Mouse (Mus musculus) testis, adult 2 months (tissue): ENCODE results near the gene Nolc1. TPM values are rescaled to one million over a fixed set of nuclear protein-coding genes. Genes with fewer than 3 reads are reported as not detected.

Experiments
- H3K27ac ChIP-seq: fragments of 200-500 bp; 2 replicates; pipeline ENCODE4 v1.5.1; 2012; ENCODE audit warnings: low read depth, low read length; ENCODE audit not compliant: control insufficient read depth, insufficient read depth
- H3K27me3 ChIP-seq: fragments of 200-500 bp; 2 replicates; pipeline ENCODE4 v1.6.1; 2012; ENCODE audit warnings: mild to moderate bottlenecking, low read length, moderate library complexity; ENCODE audit not compliant: control insufficient read depth, insufficient read depth
- H3K36me3 ChIP-seq: fragments of 200-500 bp; 2 replicates; pipeline ENCODE4 v1.6.1; 2012; ENCODE audit warnings: mild to moderate bottlenecking, low read length; ENCODE audit not compliant: control insufficient read depth, insufficient read depth
- H3K4me1 ChIP-seq: fragments of 200-500 bp; 2 replicates; pipeline ENCODE4 v1.6.1; 2012; ENCODE audit warnings: low read length; ENCODE audit not compliant: control insufficient read depth, insufficient read depth
- H3K4me3 ChIP-seq: fragments of 200-500 bp; 2 replicates; pipeline ENCODE4 v1.5.1; 2012; ENCODE audit warnings: low read depth, mild to moderate bottlenecking, low read length, moderate library complexity, mixed read lengths; ENCODE audit not compliant: control insufficient read depth
- CTCF ChIP-seq: fragments of 200-500 bp; IDR thresholded peaks from 2 replicates; pipeline ENCODE4 v1.5.1; 2012; ENCODE audit warnings: low read depth, mild to moderate bottlenecking, inconsistent platforms, low read length, moderate library complexity; ENCODE audit not compliant: control insufficient read depth, insufficient read depth, insufficient replicate concordance
- POLR2A ChIP-seq: fragments of 200-500 bp; IDR thresholded peaks from 2 replicates; pipeline ENCODE4 v1.6.1; 2012; ENCODE audit warnings: low read depth, mild to moderate bottlenecking, inconsistent platforms, low read length, moderate library complexity; ENCODE audit not compliant: control insufficient read depth
- polyA plus RNA-seq: library from polyadenylated mRNA; depleted of rRNA; stranded (reverse); fragments of >200 nt; gene quantifications from 2 replicates; pipeline ENCODE4 v1.2.3, GENCODE M21; 2012

Nolc1 gene
- polyA plus RNA-seq, 1 experiment = 10.8 TPM

DNA sequence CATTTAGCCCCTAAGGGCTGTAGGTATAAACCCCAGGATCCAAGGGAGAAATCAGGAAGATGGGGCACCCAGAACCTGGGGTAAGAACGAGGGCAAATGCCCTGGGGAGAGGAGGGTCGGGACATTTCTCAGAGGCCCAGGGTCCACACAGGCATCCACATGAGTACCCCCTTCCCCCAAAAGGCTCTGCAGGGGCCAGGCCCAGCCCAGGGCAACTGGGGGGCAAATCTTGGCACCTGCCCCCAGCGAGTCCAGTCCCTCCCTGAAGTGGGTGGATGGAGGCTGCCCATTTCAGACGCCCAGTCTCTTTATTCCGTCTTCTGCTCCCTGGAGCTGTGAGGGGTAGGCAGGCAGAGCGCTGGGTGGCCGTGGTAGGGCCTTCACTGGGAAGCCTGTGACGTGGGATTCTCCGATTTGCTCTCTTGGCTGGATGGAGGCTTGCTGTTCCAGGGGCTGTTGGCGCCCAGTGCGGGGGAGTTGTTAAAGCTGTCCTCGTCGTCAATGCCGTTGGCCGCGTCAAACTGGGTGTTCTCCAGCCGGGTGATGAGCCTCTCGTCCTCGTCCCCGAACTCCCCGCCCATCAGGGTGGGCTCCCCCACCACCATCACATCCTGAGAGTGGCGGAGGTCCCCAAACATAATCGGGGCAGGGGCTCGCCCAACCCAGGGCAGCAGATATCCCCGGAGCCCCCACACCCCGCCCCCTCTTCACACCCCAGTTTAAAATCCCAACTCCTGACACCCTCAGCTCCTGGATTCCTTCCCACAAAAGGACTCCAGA, 42.7 kb upstream of the Nolc1 start:
- H3K27me3 ChIP-seq = no peaks in the 10 kb centered on the region
- TF ChIP-seq CTCF = no peak
- no peak for TF ChIP-seq POLR2A
- no peaks in the 10 kb centered on the region for H3K36me3 ChIP-seq
- no peaks in the 10 kb centered on the region for H3K4me1 ChIP-seq
- no peak overlapping the region for H3K4me3 ChIP-seq
- no peak overlapping the region for H3K27ac ChIP-seq

DNA sequence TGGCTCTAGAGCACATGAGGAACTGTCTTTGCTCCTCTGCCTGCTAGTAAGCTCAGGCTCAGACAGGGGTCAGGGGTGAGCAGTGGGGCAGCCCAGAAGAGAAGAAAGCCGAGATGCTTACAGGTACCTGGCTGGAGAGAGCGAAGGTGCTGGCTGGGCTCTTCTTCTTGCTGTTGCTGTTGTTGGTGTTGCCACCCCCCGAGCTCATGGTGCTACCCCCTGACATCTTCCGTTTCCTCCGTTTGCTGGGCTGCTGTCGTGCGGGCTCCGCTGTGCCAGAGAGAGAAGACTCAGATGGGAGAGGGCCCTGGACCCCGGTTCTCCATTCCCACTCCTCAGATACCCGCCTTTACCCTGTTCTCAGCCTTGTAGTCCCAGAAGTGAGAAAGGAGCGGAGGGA, 41.8 kb upstream of the Nolc1 start:
- H3K36me3 ChIP-seq = no peaks in the 10 kb centered on the region
- H3K4me3 ChIP-seq = no peak overlapping the region
- H3K4me1 ChIP-seq = peaks cover 5% of the 10 kb centered on the region; the same call in 1 of the 2 replicates
- TF ChIP-seq CTCF = no peak
- TF ChIP-seq POLR2A = no peak
- H3K27me3 ChIP-seq = no peaks in the 10 kb centered on the region
- H3K27ac ChIP-seq = no peak overlapping the region

DNA sequence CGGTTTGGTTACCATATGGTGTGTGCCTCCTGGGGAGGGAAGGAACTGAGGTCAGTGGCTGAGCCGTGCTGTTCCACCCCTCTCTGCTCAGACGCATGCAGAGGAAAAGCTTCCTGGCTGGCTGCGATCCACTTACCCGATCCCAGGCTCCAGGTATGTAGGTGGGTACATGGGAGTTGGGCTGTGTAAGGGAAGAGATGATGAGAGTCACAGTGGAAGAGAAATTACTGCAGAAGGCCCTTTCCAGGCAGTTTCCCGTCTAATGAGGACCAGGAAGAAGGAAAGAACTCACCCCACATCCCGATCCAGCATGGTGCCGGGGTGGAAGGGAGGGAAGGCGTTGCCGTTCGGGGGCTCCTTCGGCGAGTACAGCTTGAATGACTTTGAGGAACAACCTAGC, 39.7 kb upstream of the Nolc1 start:
- no peaks in the 10 kb centered on the region for H3K27me3 ChIP-seq
- TF ChIP-seq CTCF (no peak), POLR2A (no peak)
- H3K4me1 ChIP-seq = peaks cover 12% of the 10 kb centered on the region
- no peak overlapping the region for H3K27ac ChIP-seq
- H3K4me3 ChIP-seq = no peak overlapping the region
- no peaks in the 10 kb centered on the region for H3K36me3 ChIP-seq

DNA sequence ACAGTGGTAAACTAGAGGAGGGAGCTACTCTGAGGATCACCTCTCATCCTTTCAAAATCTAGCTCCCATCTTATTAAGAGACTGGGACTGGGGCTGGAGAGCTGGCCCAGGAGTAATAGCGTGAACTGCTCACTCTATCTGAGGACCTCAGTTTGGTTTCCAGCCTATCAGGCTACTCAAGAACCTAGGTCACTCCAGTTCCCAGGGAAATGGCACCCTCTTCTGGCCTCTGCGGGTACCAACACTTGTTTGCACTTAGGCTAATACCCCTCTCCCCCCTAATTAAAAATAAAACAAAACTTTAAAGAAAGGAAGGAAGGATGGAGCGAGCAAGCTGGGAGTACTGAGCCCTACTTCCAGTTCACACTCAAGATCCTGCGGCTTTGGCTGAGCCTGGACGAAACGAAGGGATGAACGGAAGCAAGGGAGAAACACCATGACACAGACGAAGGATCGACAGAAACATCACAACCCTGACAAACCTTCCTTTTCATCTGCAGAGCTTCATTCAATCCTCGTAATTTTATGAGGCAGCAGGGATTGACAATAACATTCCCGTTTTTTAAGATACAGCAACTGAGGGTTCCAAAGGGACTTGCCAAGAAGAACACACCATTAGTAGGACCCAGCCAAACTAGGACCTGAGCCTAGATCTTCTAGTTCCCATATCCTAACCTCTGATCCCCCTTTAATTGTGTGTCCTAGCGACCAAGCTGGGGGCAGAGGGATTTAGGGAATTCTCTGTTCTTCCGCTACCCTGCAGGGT, 39.0 kb upstream of the Nolc1 start:
- Histone ChIP-seq H3K4me1 (peaks cover 12% of the 10 kb centered on the region), H3K27me3 (no peaks in the 10 kb centered on the region), H3K36me3 (no peaks in the 10 kb centered on the region), H3K27ac (no peak overlapping the region), H3K4me3 (no peak overlapping the region)
- TF ChIP-seq POLR2A = no peak
- TF ChIP-seq CTCF = no peak

DNA sequence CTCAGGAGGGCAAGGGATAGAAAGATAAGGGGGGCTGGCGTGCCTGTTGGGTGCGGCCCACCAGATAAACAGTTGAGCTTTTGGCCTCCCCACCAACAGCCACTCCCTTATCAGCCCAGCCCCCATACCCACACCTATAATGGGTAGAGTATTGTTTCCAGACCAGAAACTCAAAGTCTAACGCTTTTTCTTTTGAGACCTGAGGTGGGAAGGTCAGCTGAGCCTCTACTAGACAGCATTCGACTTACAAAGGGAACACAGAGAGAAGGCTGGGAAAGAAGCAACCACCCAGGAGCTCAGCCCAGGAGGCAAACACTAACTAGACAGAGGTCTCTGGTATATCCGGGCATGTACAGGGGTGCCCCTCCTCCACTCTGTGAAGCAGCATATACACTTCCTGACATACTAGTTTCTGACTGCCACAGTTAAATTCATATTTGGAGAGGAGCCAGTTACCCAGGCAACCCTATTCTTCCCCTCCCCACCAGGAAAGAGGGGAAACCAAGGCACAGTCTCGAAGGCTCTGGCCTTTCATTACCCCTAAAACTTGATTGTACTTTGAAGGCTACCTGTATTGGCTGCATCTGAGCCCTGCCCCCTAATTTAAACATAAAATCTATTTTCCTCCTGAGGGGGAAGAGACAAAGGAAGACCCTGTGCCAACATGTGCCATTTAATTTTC, 38.3 kb upstream of the Nolc1 start:
- Histone ChIP-seq H3K4me3 (no peak overlapping the region), H3K27ac (no peak overlapping the region), H3K27me3 (no peaks in the 10 kb centered on the region), H3K4me1 (peaks cover 12% of the 10 kb centered on the region), H3K36me3 (no peaks in the 10 kb centered on the region)
- TF ChIP-seq POLR2A (no peak), CTCF (no peak)

DNA sequence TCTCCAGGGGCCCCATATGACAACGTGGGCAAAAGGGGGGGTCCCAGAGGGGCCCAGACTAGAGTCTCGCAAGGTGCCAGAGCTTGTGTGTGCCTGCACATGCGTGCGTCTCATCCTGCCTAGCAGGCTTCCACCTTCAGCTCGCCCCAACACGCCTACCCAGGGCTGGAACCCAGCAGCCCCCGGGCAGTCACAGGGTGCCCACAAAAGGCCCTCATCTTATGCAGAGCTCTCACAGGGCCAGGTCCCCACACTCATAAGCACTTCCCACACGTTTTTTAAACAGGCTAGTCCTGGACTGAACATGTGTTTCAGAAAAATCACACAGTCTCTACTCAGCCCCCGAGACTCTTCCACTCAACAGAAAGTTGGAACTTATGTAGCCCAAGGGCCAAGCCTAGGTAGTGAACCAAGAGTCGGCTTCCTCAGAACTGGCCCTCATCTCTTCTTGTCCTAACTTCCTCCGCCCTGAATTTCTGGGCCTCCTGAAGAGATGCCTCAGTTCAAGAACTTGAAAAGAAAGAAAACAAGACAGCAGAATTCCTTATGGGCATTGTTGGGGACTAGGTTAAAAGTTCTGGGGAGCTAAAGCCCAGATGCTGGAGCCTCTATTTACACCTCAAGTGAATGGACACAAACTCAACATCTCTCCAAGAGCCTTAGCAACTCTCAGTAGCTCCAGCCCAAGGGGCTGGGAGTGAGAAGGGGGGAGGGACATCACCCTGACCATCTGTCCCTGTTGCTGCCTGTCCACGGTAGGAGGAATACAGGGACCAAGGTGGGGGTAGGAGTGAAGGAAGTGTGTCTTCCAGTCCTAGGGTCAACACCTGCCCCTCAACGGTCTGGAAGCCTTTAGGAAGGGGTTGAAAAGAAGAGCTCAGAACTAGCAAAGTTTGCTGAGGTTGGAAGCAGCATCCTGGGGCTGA, 37.5 kb upstream of the Nolc1 start:
- TF ChIP-seq POLR2A (no peak), CTCF (no peak)
- no peak overlapping the region; the same call in 1 of the 2 replicates for H3K27ac ChIP-seq
- H3K4me1 ChIP-seq = peaks cover 14% of the 10 kb centered on the region
- no peaks in the 10 kb centered on the region for H3K27me3 ChIP-seq
- H3K36me3 ChIP-seq = no peaks in the 10 kb centered on the region
- H3K4me3 ChIP-seq = no peak overlapping the region; the same call in 1 of the 2 replicates
